Mouse (Mus musculus): ENCODE measurements at regions not wholly inside any gene's neighbourhood (a gene's known extent, or its start where the extent isn't known, plus 50 kb on each side); places are given as distances from the start of the nearest gene placed in this dataset.
"Not testable (repeated sequence)": the region's sequence is repeated elsewhere in the genome, so short reads cannot be mapped to it uniquely, and the experiment has no call there.

DNA sequence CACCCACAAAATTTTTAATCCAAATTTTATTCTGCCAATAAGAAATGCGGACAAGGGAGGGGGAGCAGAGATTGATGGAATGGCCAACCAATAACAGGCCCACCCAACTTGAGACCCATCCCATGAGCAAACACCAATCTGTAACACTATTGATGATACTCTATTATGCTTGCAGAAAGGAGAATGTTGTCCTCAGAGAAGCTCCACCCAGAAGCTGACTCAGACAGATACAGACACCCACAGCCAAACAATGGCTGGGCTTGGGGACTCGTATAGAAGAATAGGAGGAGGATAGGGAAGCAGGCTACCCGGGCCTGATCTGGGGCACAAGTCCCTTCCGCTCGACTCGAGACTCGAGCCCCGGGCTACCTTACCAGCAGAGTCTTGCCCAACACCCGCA lies 251.7 kb upstream of the Ift57 start:
- not testable (repeated sequence) for H3K4me3 ChIP-seq; H3K9me3 ChIP-seq; H3K9ac ChIP-seq (replicated peaks); ATAC-seq (ENCODE audit: low FRiP score, low read depth); H3K4me1 ChIP-seq; H3K27me3 ChIP-seq; H3K4me2 ChIP-seq (replicated peaks); H3K27ac ChIP-seq (replicated peaks); H3K36me3 ChIP-seq
- 97% methylated on average over 8 of the region's 9 CpGs for whole genome bisulfite sequencing

DNA sequence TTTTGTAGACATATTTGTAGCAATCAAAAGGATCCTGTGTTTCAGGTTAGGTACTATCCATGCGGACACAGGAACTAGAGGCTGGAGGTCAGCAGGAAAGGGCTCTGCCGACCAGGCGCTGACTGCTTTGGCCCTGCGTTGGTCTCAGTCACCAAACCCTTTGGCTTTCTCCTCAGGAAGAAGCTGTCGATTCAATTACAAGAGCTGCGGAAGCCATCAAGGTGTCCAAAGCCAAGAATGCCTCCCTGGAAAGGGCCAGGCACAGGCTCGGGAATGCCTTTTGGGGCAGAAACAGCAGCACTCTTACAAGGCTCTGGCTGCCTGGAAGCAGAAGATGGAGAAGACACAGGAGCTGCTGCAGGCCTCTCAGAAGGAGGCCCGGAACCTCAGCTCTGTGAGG lies 205.2 kb upstream of the Ift57 start:
- ATAC-seq (ENCODE audit: low FRiP score, low read depth), result no peak
- no peak overlapping the region for H3K27ac ChIP-seq (replicated peaks)
- no peak overlapping the region for H3K4me2 ChIP-seq (replicated peaks)
- H3K9ac ChIP-seq (replicated peaks), result no peak overlapping the region
- no peaks in the 10 kb centered on the region for H3K9me3 ChIP-seq
- no peak overlapping the region for H3K4me3 ChIP-seq
- 89% methylated on average over 8 of the region's 8 CpGs for WGBS
- H3K36me3 ChIP-seq, result no peaks in the 10 kb centered on the region
- no peaks in the 10 kb centered on the region for H3K27me3 ChIP-seq
- H3K4me1 ChIP-seq, result no peaks in the 10 kb centered on the region

GRCm38 (mm10) chr16:49497521-49498010 lies 201.5 kb upstream of the Ift57 start:
- Histone ChIP-seq H3K36me3 (no peaks in the 10 kb centered on the region), H3K4me3 (no peak overlapping the region), H3K4me1 (no peaks in the 10 kb centered on the region), H3K4me2 (replicated peaks) (no peak overlapping the region), H3K27me3 (no peaks in the 10 kb centered on the region), H3K9ac (replicated peaks) (no peak overlapping the region), H3K9me3 (no peaks in the 10 kb centered on the region), H3K27ac (replicated peaks) (no peak overlapping the region)
- ATAC-seq (ENCODE audit: low FRiP score, low read depth), result no peak
- WGBS, result 84% methylated on average over 3 of the region's 3 CpGs

DNA sequence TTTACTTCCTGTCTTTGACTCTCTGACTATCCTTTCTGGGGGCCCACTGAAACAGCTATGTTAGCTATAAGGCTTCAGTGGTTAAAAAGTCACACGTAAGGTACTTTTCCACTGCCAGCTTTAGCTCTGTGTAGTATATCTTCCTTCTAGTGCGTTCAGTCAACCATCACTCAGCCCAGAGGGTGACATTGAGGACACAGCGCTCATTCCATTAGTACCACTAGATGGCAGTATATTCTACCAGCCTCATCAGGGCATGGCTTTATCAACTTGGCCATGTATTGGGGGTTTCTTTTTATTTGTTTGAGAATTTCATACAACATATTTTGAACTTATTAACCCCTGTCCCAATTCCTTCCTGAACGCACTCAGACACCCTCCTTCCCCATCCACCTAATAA lies 198.2 kb upstream of the Ift57 start:
- no peak overlapping the region for H3K27ac ChIP-seq (replicated peaks)
- peak; percentile 75 for ATAC-seq (ENCODE audit: low FRiP score, low read depth)
- no peak overlapping the region for H3K9ac ChIP-seq (replicated peaks)
- no peaks in the 10 kb centered on the region for H3K4me1 ChIP-seq
- no peaks in the 10 kb centered on the region for H3K9me3 ChIP-seq
- 40% methylated on average over 4 of the region's 4 CpGs for WGBS
- H3K4me3 ChIP-seq, result no peak overlapping the region
- H3K27me3 ChIP-seq, result no peaks in the 10 kb centered on the region
- H3K4me2 ChIP-seq (replicated peaks), result no peak overlapping the region
- H3K36me3 ChIP-seq, result no peaks in the 10 kb centered on the region

GRCm38 (mm10) chr16:49503897-49504413 lies 195.1 kb upstream of the Ift57 start:
- Histone ChIP-seq H3K27ac (replicated peaks) (no peak overlapping the region), H3K36me3 (no peaks in the 10 kb centered on the region), H3K4me3 (no peak overlapping the region), H3K9me3 (no peaks in the 10 kb centered on the region), H3K9ac (replicated peaks) (no peak overlapping the region), H3K4me2 (replicated peaks) (no peak overlapping the region), H3K27me3 (no peaks in the 10 kb centered on the region), H3K4me1 (no peaks in the 10 kb centered on the region)
- WGBS, result 88% methylated on average over 14 of the region's 14 CpGs
- no peak for ATAC-seq (ENCODE audit: low FRiP score, low read depth)

DNA sequence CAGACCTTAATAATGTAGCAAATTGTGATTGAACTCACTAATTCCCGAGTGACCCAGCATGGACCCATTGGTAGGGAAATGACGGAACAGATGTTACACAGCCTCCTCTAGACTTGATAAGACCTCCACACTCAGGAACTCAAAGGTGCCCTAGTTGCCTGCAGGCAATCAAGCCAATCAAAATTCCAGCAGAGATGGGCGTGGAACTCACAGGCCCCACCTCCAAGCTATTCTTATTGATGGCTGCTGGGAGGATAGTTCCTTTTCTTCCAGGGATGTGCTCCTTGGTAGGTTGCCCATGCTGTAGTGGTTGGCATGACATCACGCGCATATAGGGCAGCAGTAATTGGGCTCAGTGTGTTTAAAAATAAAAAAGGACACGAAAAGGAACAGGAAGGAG lies 194.4 kb upstream of the Ift57 start:
- 90% methylated on average over 6 of the region's 6 CpGs for WGBS
- Histone ChIP-seq H3K27me3 (no peaks in the 10 kb centered on the region), H3K9me3 (no peaks in the 10 kb centered on the region), H3K4me1 (no peaks in the 10 kb centered on the region), H3K9ac (replicated peaks) (no peak overlapping the region), H3K4me3 (no peak overlapping the region), H3K4me2 (replicated peaks) (no peak overlapping the region), H3K36me3 (no peaks in the 10 kb centered on the region), H3K27ac (replicated peaks) (no peak overlapping the region)
- ATAC-seq (ENCODE audit: low FRiP score, low read depth), result no peak

GRCm38 (mm10) chr16:49505271-49505670 lies 193.8 kb upstream of the Ift57 start:
- H3K27ac ChIP-seq (replicated peaks), result no peak overlapping the region
- ATAC-seq (ENCODE audit: low FRiP score, low read depth), result no peak
- 88% methylated on average over 9 of the region's 9 CpGs for WGBS
- no peaks in the 10 kb centered on the region for H3K36me3 ChIP-seq
- H3K4me1 ChIP-seq, result no peaks in the 10 kb centered on the region
- no peaks in the 10 kb centered on the region for H3K27me3 ChIP-seq
- no peak overlapping the region for H3K9ac ChIP-seq (replicated peaks)
- H3K9me3 ChIP-seq, result no peaks in the 10 kb centered on the region
- H3K4me2 ChIP-seq (replicated peaks), result no peak overlapping the region
- no peak overlapping the region for H3K4me3 ChIP-seq

DNA sequence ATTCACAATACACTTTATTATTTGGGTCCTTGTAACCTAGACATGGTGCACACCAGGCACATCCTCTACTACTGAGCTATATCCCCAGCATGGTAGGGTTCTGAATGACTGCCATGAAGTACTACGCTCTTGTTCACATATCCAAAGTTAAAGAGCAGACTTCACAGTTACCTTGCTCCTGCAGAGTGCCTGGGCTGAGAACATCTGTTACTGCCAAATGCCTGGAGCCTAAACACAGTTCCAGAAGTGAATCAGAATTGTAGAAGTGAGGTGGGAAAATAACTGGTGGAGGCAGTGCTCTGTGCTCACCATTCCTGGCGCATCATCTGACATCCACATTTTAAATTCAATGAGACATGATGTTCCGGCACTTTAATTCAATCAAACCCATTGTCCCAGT lies 180.2 kb upstream of the Ift57 start:
- ATAC-seq (ENCODE audit: low FRiP score, low read depth), result no peak
- no peaks in the 10 kb centered on the region for H3K4me1 ChIP-seq
- no peaks in the 10 kb centered on the region for H3K27me3 ChIP-seq
- H3K4me2 ChIP-seq (replicated peaks), result no peak overlapping the region
- no peak overlapping the region for H3K27ac ChIP-seq (replicated peaks)
- H3K9ac ChIP-seq (replicated peaks), result no peak overlapping the region
- no peak overlapping the region for H3K4me3 ChIP-seq
- H3K36me3 ChIP-seq, result no peaks in the 10 kb centered on the region
- 86% methylated on average over 3 of the region's 3 CpGs for WGBS
- no peaks in the 10 kb centered on the region for H3K9me3 ChIP-seq

- H3K27ac ChIP-seq (replicated peaks), result no peak overlapping the region
- H3K27me3 ChIP-seq, result no peaks in the 10 kb centered on the region
- no peak overlapping the region for H3K9ac ChIP-seq (replicated peaks)
- H3K9me3 ChIP-seq, result no peaks in the 10 kb centered on the region
- H3K4me3 ChIP-seq, result no peak overlapping the region
- WGBS, result 64% methylated on average over 3 of the region's 3 CpGs
- no peaks in the 10 kb centered on the region for H3K36me3 ChIP-seq
- no peak for ATAC-seq (ENCODE audit: low FRiP score, low read depth)
- H3K4me2 ChIP-seq (replicated peaks), result no peak overlapping the region
- no peaks in the 10 kb centered on the region for H3K4me1 ChIP-seq
These were observed 178.6 kb upstream of the Ift57 start for GRCm38 (mm10) chr16:49520411-49520810.

GRCm38 (mm10) chr16:49521685-49522084 lies 177.3 kb upstream of the Ift57 start:
- Histone ChIP-seq H3K4me2 (replicated peaks) (no peak overlapping the region), H3K27me3 (no peaks in the 10 kb centered on the region), H3K9me3 (no peaks in the 10 kb centered on the region), H3K4me3 (no peak overlapping the region), H3K36me3 (no peaks in the 10 kb centered on the region), H3K9ac (replicated peaks) (no peak overlapping the region), H3K4me1 (no peaks in the 10 kb centered on the region), H3K27ac (replicated peaks) (no peak overlapping the region)
- ATAC-seq (ENCODE audit: low FRiP score, low read depth), result no peak
- WGBS, result 82% methylated on average over 2 of the region's 2 CpGs

DNA sequence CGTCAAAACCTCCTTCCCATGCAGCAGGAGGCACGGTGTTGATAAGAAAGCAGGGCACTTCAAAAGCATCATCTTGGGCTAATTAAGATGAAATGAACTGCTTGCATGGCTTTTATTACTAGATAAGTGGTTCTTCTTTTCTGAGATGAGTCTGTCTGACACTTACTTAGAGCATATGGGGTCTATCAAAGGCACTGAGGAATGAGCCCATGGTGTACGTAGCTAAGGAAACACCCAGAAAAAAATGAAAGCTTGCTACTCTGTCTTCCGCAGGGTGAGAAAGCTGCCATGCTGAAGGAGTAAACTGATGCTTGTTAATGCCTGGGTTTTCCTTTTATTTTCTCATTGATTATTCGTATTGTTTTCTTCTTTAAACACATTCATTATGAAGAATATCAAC lies 176.5 kb upstream of the Ift57 start:
- Histone ChIP-seq H3K4me2 (replicated peaks) (no peak overlapping the region), H3K36me3 (no peaks in the 10 kb centered on the region), H3K9ac (replicated peaks) (no peak overlapping the region), H3K9me3 (no peaks in the 10 kb centered on the region), H3K27me3 (no peaks in the 10 kb centered on the region), H3K4me1 (no peaks in the 10 kb centered on the region), H3K4me3 (no peak overlapping the region), H3K27ac (replicated peaks) (no peak overlapping the region)
- ATAC-seq (ENCODE audit: low FRiP score, low read depth), result no peak
- WGBS, result 74% methylated on average over 5 of the region's 5 CpGs

DNA sequence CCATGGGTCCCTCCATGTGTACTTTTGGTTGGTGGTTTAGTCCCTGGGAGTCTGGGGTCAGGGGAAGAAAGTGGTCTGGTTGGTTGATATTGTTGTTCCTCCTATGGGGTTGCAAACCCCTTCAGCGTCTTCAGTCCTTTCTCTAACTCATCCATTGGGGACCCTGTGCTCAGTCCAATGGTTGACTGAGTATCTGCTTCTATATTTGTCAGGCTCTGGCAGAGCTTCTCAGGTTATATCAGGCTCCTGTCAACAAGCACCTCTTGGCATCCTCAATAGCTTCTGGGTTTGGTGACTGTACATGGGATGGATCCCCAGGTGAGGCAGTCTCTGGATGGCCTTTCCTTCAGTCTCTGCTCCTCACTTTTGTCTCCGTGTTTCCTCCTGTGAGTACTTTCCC lies 170.4 kb upstream of the Ift57 start:
- H3K27ac ChIP-seq (replicated peaks); ATAC-seq (ENCODE audit: low FRiP score, low read depth): not testable (repeated sequence)

GRCm38 (mm10) chr16:49529060-49529459 lies 170.0 kb upstream of the Ift57 start:
- ATAC-seq (ENCODE audit: low FRiP score, low read depth), result no peak
- Histone ChIP-seq H3K27ac (replicated peaks) (no peak overlapping the region), H3K36me3 (no peaks in the 10 kb centered on the region), H3K27me3 (no peaks in the 10 kb centered on the region), H3K4me2 (replicated peaks) (no peak overlapping the region), H3K9ac (replicated peaks) (no peak overlapping the region), H3K4me3 (no peak overlapping the region), H3K4me1 (no peaks in the 10 kb centered on the region), H3K9me3 (no peaks in the 10 kb centered on the region)
- 64% methylated on average over 2 of the region's 2 CpGs for WGBS

More for the DNA sequence above, 170.4 kb upstream of the Ift57 start:
- H3K4me2 ChIP-seq (replicated peaks); H3K4me3 ChIP-seq; H3K9ac ChIP-seq (replicated peaks); H3K27me3 ChIP-seq; H3K36me3 ChIP-seq; H3K4me1 ChIP-seq; H3K9me3 ChIP-seq: not testable (repeated sequence)
- 81% methylated on average over 2 of the region's 2 CpGs for WGBS

All from midbrain, embryonic 12.5 days (tissue).